Mouse (Mus musculus) myocyte (in vitro differentiated cells): ENCODE results near the gene Prg3. TPM values are rescaled to one million over a fixed set of nuclear protein-coding genes. Genes with fewer than 3 reads are reported as not detected.
A peak's percentile ranks its signal among the peaks of the same experiment; 100 is the strongest.

Experiments used
- H3K27me3 ChIP-seq: one replicate; pipeline ENCODE4 v1.6.1; 2011; ENCODE audit not compliant: control insufficient read depth, insufficient read depth, insufficient read length
- H3K36me3 ChIP-seq: one replicate; pipeline ENCODE4 v1.6.1; 2011; ENCODE audit not compliant: control insufficient read depth, insufficient read depth
- H3K4me2 ChIP-seq: one replicate; pipeline ENCODE4 v1.6.1; 2011; ENCODE audit warnings: low read depth, control low read depth
- H3K4me3 ChIP-seq: one replicate; pipeline ENCODE4 v1.5.1; 2011; ENCODE audit warnings: mild to moderate bottlenecking, control low read depth, moderate library complexity
- H3K79me2 ChIP-seq: one replicate; pipeline ENCODE4 v1.6.1; 2011; ENCODE audit not compliant: control insufficient read depth, insufficient read depth
- H3ac ChIP-seq: one replicate; pipeline ENCODE4 v1.6.1; 2011; ENCODE audit not compliant: control insufficient read depth, insufficient read length
- CEBPB ChIP-seq: IDR thresholded peaks from 2 replicates; pipeline ENCODE4 v1.6.1; 2011; ENCODE audit warnings: mild to moderate bottlenecking, moderate library complexity; ENCODE audit not compliant: poor library complexity, insufficient read depth, severe bottlenecking
- E2F4 ChIP-seq: IDR thresholded peaks from one replicate; pipeline ENCODE4 v1.6.1; 2011; ENCODE audit warnings: mild to moderate bottlenecking, control low read depth, moderate library complexity; ENCODE audit not compliant: insufficient read depth
- MAX ChIP-seq: IDR thresholded peaks from one replicate; pipeline ENCODE4 v1.6.1; 2011; ENCODE audit warnings: low read depth, mild to moderate bottlenecking, control low read depth
- MYOD1 ChIP-seq, 3 experiments: IDR thresholded peaks; one replicate each; pipeline ENCODE4 v1.6.1; 2011; ENCODE audit warnings: control low read depth in 2 of 3, low read depth in 2 of 3, mild to moderate bottlenecking in 2 of 3, moderate library complexity in 1 of 3; ENCODE audit not compliant: insufficient read length in 2 of 3, control insufficient read depth in 1 of 3
- MYOG ChIP-seq, 3 experiments: IDR thresholded peaks; one replicate each; pipeline ENCODE4 v1.6.1; 2011; ENCODE audit warnings: control low read depth in 2 of 3, low read depth in 2 of 3, mild to moderate bottlenecking in 2 of 3; ENCODE audit not compliant: insufficient read length in 2 of 3, control insufficient read depth in 1 of 3, insufficient read depth in 1 of 3
- POLR2A ChIP-seq: IDR thresholded peaks from one replicate; pipeline ENCODE4 v1.6.1; 2011; ENCODE audit warnings: low read depth, mild to moderate bottlenecking, control low read depth, moderate library complexity; ENCODE audit not compliant: insufficient read length
- POLR2AphosphoS2 ChIP-seq: IDR thresholded peaks from one replicate; pipeline ENCODE4 v1.6.1; 2011; ENCODE audit warnings: low read depth, control low read depth; ENCODE audit not compliant: insufficient read length
- REST ChIP-seq: IDR thresholded peaks from one replicate; pipeline ENCODE4 v1.6.1; 2011; ENCODE audit warnings: mild to moderate bottlenecking, control low read depth, moderate library complexity; ENCODE audit not compliant: insufficient read depth, insufficient read length
- SRF ChIP-seq: IDR thresholded peaks from one replicate; pipeline ENCODE4 v1.6.1; 2011; ENCODE audit warnings: low read depth; ENCODE audit not compliant: control insufficient read depth, insufficient read length
- TCF12 ChIP-seq: IDR thresholded peaks from one replicate; pipeline ENCODE4 v1.6.1; 2011; ENCODE audit warnings: mild to moderate bottlenecking, control low read depth; ENCODE audit not compliant: poor library complexity, insufficient read depth, severe bottlenecking
- TCF3 ChIP-seq: IDR thresholded peaks from one replicate; pipeline ENCODE4 v1.6.1; 2011; ENCODE audit warnings: low read depth, control low read depth; ENCODE audit not compliant: insufficient read length
- USF1 ChIP-seq: IDR thresholded peaks from one replicate; pipeline ENCODE4 v1.6.1; 2011; ENCODE audit warnings: low read depth, mild to moderate bottlenecking, control low read depth, moderate library complexity
- polyA plus RNA-seq: library from polyadenylated mRNA; unstranded; fragments of >200 nt; fragmentation: generic; extraction: Trizol; gene quantifications from one replicate; pipeline ENCODE4 v1.2.1, GENCODE M21; 2012; ENCODE audit warnings: missing spikeins

Gene Prg3
- not detected for polyA plus RNA-seq

DNA sequence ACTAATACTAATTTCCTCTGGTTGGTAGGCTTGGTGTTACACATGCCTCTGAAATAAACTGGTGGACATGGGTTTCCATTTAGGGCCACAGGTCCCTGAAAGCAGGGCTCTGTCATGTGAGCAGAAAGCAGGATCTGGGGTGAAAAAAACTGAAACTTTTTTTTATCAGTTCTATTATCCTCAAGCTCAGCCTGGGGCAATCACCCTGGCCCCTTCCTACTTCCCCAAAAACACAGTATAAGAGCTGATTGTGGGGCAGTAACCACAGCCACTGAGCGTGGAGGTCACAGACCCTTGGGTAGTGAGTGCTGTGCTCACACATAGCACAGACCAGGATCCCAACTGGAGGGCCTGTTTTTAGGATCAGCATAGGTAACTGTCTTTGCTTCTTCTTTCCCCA, at the start of gene Prg3:
Prg3 (plus strand) TSS at position 286 of the 400 bp plus-strand sequence.
- Histone ChIP-seq H3ac (no peak within 1 kb of the TSS), H3K79me2 (no peaks in the 10 kb centered on the region), H3K4me2 (no peak within 1 kb of the TSS), H3K36me3 (no peaks in the 10 kb centered on the region), H3K4me3 (no peak within 1 kb of the TSS), H3K27me3 (peaks cover 27% of the 10 kb centered on the region)
- TF ChIP-seq TCF12 (no peak), E2F4 (no peak), SRF (no peak), CEBPB (no peak), MYOG (IDR thresholded peaks at IDR 0.05; ENCODE audit: control insufficient read depth in 1 of 3, insufficient read depth in 1 of 3, insufficient read length in 2 of 3, low read depth in 2 of 3) (no peak), POLR2AphosphoS2 (no peak), USF1 (no peak)

DNA sequence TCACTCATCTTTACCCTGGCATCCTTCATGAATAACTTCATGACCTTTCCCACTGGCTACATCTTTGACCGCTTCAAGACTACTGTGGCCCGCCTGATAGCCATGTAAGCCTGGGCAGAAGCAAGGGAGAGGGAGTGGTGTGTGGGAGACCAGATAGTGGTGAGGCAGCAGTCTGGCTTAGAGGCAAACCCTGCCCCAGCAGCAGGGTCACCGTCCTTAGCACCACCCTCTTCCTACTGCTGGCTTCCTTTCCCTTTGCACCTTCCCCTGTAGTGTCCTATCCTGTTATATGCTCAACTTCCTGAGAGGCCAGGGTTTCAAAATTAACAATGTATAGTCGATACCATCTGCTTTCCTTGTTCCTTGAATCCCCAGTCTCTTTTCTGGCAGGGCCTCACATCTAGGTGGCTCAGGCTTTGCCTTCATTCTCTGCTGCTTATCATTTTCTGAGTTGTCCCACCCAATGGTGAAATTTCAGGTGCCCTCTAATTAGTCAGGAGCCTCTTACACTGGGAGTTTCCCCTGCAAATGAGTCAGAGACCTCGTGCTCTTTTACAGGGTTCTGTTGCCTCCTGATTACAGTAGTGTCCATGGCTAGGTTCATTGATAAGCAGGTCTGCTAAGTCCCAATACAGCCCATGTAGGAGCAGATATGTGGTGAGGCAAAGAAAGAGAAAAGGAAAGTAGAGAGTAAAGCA, 49.6 kb upstream of the Prg3 start:
- H3K4me3 ChIP-seq, result no peak overlapping the region
- no peaks in the 10 kb centered on the region for H3K27me3 ChIP-seq
- H3K4me2 ChIP-seq, result peak overlapping the region; percentile 56
- no peaks in the 10 kb centered on the region for H3K36me3 ChIP-seq
- TF ChIP-seq MYOD1 (IDR thresholded peaks at IDR 0.05; ENCODE audit: control insufficient read depth in 1 of 3, insufficient read length in 2 of 3, low read depth in 2 of 3) (no peak), CEBPB (no peak), POLR2A (no peak), TCF3 (no peak), TCF12 (no peak), E2F4 (no peak), MAX (no peak), MYOG (IDR thresholded peaks at IDR 0.05; ENCODE audit: control insufficient read depth in 1 of 3, insufficient read depth in 1 of 3, insufficient read length in 2 of 3, low read depth in 2 of 3) (no peak), POLR2AphosphoS2 (no peak), REST (no peak), SRF (no peak), USF1 (no peak)
- H3K79me2 ChIP-seq, result no peaks in the 10 kb centered on the region
- no peak overlapping the region for H3ac ChIP-seq

DNA sequence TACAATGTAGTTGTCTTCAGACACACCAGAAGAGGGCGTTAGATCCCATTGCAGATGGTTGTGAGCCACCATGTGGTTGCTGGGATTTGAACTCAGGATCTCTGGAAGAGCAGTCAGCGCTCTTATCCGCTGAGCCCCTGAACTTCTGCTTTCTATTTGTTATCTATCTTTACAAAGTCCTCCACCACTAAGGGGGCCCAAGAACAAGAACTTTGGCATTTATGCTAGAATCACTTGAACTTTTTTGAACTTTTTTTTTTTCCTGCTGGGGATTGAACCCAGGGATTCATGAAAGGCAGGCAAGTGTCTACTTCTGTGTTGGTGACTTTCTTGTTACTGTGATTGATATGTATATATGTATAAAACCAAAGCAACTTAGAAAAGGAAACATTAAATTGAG, 48.7 kb upstream of the Prg3 start:
- Histone ChIP-seq H3K4me2 (no peak overlapping the region), H3K36me3 (no peaks in the 10 kb centered on the region), H3K4me3 (no peak overlapping the region), H3K27me3 (no peaks in the 10 kb centered on the region), H3K79me2 (no peaks in the 10 kb centered on the region), H3ac (no peak overlapping the region)
- no peak for TF ChIP-seq E2F4
- no peak for TF ChIP-seq MYOD1 (IDR thresholded peaks at IDR 0.05; ENCODE audit: control insufficient read depth in 1 of 3, insufficient read length in 2 of 3, low read depth in 2 of 3)
- TF ChIP-seq TCF12, result no peak
- TF ChIP-seq MYOG (IDR thresholded peaks at IDR 0.05; ENCODE audit: control insufficient read depth in 1 of 3, insufficient read depth in 1 of 3, insufficient read length in 2 of 3, low read depth in 2 of 3), result no peak
- TF ChIP-seq TCF3, result no peak
- no peak for TF ChIP-seq MAX
- TF ChIP-seq POLR2A, result no peak
- TF ChIP-seq CEBPB, result no peak
- no peak for TF ChIP-seq POLR2AphosphoS2
- TF ChIP-seq REST, result no peak
- no peak for TF ChIP-seq SRF
- no peak for TF ChIP-seq USF1

DNA sequence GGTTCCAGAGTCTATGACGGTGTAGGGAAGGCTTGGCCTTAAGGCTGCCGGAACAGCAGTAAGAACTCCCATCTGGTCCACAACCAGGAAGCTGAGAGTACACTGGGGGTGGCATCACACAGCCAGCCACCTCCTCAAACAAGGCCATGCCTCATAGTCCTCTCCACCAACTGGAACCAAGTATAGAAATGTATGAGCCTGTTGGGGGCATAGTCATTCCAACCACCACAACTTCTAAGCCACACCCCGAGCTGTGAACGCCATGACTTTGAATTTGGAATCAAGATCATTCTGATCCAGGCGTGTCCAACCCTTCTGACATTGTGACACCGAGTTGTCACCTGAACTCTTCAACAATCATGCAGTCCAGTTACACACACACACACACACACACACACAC, 48.3 kb upstream of the Prg3 start:
- TF ChIP-seq REST, result no peak
- TF ChIP-seq TCF3, result no peak
- no peak for TF ChIP-seq CEBPB
- TF ChIP-seq MAX, result no peak
- no peak for TF ChIP-seq TCF12
- Histone ChIP-seq H3K79me2 (no peaks in the 10 kb centered on the region), H3ac (no peak overlapping the region), H3K4me3 (no peak overlapping the region), H3K4me2 (no peak overlapping the region), H3K36me3 (no peaks in the 10 kb centered on the region), H3K27me3 (no peaks in the 10 kb centered on the region)

DNA sequence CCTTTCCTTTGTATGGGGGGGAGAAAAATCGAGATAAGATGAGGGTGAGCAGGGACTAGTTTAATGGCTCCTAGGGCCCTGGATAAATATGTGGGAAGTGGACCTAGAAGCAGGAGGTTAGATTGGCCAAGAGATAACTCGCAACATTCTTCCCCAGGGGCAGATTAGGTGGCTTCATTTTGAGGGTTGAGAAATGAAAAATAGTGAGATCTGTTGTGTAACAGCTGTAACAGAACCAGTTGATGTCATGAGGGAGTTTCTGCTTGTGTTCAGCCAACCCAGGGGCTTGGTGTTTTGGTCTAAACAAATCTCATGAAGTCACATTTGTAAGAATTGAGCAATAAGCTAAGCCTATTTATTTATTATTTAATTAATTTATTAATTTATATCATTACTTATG, 46.7 kb upstream of the Prg3 start:
- TF ChIP-seq CEBPB (no peak), POLR2A (no peak), REST (no peak), TCF3 (no peak), SRF (no peak), POLR2AphosphoS2 (no peak), MYOG (IDR thresholded peaks at IDR 0.05; ENCODE audit: control insufficient read depth in 1 of 3, insufficient read depth in 1 of 3, insufficient read length in 2 of 3, low read depth in 2 of 3) (no peak), TCF12 (no peak), MYOD1 (IDR thresholded peaks at IDR 0.05; ENCODE audit: control insufficient read depth in 1 of 3, insufficient read length in 2 of 3, low read depth in 2 of 3) (no peak), MAX (no peak), USF1 (no peak), E2F4 (no peak)
- Histone ChIP-seq H3K36me3 (no peaks in the 10 kb centered on the region), H3K79me2 (no peaks in the 10 kb centered on the region)

More for the DNA sequence above, 46.7 kb upstream of the Prg3 start:
- Histone ChIP-seq H3ac (no peak overlapping the region), H3K4me3 (no peak overlapping the region), H3K4me2 (no peak overlapping the region), H3K27me3 (no peaks in the 10 kb centered on the region)
